In genomic region chr7:16633913-16634312, GRCm38 (mm10) we compare ENCODE assay signal across 19 mouse cellular contexts. TPM values are rescaled to one million over a fixed set of nuclear protein-coding genes. Genes with fewer than 3 reads are reported as not detected.
DNase-seq lines count a peak whose midpoint lies in the region; ATAC-seq and TF ChIP-seq lines count a peak whose summit lies in the region.
"Not testable (repeated sequence)": the region's sequence is repeated elsewhere in the genome, so short reads cannot be mapped to it uniquely, and the experiment has no call there.
"Had no signal": no experiment of that assay in that cellular context is flagged by ENCODE, and none has a peak within 500 bp of the region (broad histone marks: within the 10 kb centered on the region; RNA-seq: fewer than 3 reads in every experiment).

No protein-coding gene starts in this region.

- H3K36me3 ChIP-seq in embryonic facial prominence, embryonic 10.5 days (replicated peaks); forebrain, embryonic 15.5 days; hindbrain, postnatal 0 days (ENCODE audit: insufficient read depth, low read length); kidney, embryonic 16.5 days (ENCODE audit: insufficient read depth, low read length); lung, embryonic 14.5 days (ENCODE audit: insufficient read depth); midbrain, embryonic 13.5 days: not testable (repeated sequence)

- not testable (repeated sequence) for H3K4me3 ChIP-seq in embryonic facial prominence, embryonic 10.5 days; forebrain, embryonic 15.5 days; hindbrain, postnatal 0 days (ENCODE audit: low read length); kidney, embryonic 16.5 days (ENCODE audit: low read length); lung, embryonic 14.5 days (ENCODE audit: low read depth, low read length); midbrain, embryonic 13.5 days (replicated peaks)

- H3K4me2 ChIP-seq in forebrain, embryonic 15.5 days (replicated peaks); hindbrain, postnatal 0 days (ENCODE audit: low read depth, low read length); kidney, embryonic 16.5 days (replicated peaks; ENCODE audit: low read depth, low read length); lung, embryonic 14.5 days; midbrain, embryonic 13.5 days (replicated peaks): not testable (repeated sequence)

- ATAC-seq in forebrain, embryonic 15.5 days (replicated peaks) = 0 out of 2 replicates have a peak, but pooled peaks have one; percentile 38
- 0 out of 2 replicates have a peak, but pooled peaks have one; percentile 13 for ATAC-seq in hindbrain, postnatal 0 days
- 0 out of 2 replicates have a peak, but pooled peaks have one; percentile 46 for ATAC-seq in kidney, embryonic 16.5 days (ENCODE audit: low FRiP score, low TSS enrichment)
- ATAC-seq in lung, embryonic 14.5 days (ENCODE audit: insufficient read depth) = peak; percentile 71; the same call in 1 of the 2 replicates
- ATAC-seq in midbrain, embryonic 13.5 days = peak; percentile 46; the same call in 1 of the 2 replicates

- not testable (repeated sequence) for H3K27ac ChIP-seq in embryonic facial prominence, embryonic 10.5 days (replicated peaks); forebrain, embryonic 15.5 days (replicated peaks); hindbrain, postnatal 0 days; kidney, embryonic 16.5 days (ENCODE audit: low read length); lung, embryonic 14.5 days (ENCODE audit: low read depth); midbrain, embryonic 13.5 days

- H3K27me3 ChIP-seq in embryonic facial prominence, embryonic 10.5 days (replicated peaks; ENCODE audit: low read depth, poor library complexity, severe bottlenecking); forebrain, embryonic 15.5 days; hindbrain, postnatal 0 days (ENCODE audit: insufficient read depth, low read length); kidney, embryonic 16.5 days (ENCODE audit: insufficient read depth, low read length); lung, embryonic 14.5 days (ENCODE audit: insufficient read depth, low read length); midbrain, embryonic 13.5 days: not testable (repeated sequence)

- TF ChIP-seq CTCF in hindbrain, postnatal 0 days (IDR thresholded peaks at IDR 0.05; ENCODE audit: low read depth); lung, embryonic 14.5 days (IDR thresholded peaks at IDR 0.05; ENCODE audit: low read depth): not testable (repeated sequence)

- not testable (repeated sequence) for H3K9ac ChIP-seq in forebrain, embryonic 15.5 days (replicated peaks); hindbrain, postnatal 0 days (replicated peaks; ENCODE audit: low read length); kidney, embryonic 16.5 days (replicated peaks; ENCODE audit: low read length); lung, embryonic 14.5 days; midbrain, embryonic 13.5 days (replicated peaks)

- not testable (repeated sequence) for H3K4me1 ChIP-seq in embryonic facial prominence, embryonic 10.5 days; forebrain, embryonic 15.5 days; hindbrain, postnatal 0 days (ENCODE audit: insufficient read depth, low read length); kidney, embryonic 16.5 days (ENCODE audit: insufficient read depth, low read length); lung, embryonic 14.5 days (ENCODE audit: insufficient read depth); midbrain, embryonic 13.5 days (replicated peaks)

- H3K9me3 ChIP-seq in embryonic facial prominence, embryonic 10.5 days; forebrain, embryonic 15.5 days; hindbrain, postnatal 0 days (ENCODE audit: low read length); kidney, embryonic 16.5 days (ENCODE audit: low read length); lung, embryonic 14.5 days (ENCODE audit: low read depth, low read length); midbrain, embryonic 13.5 days: not testable (repeated sequence)

- DNase-seq in CD4-positive, CD25-positive, alpha-beta regulatory T cell, adult 2 months (ENCODE audit: low read depth, low spot score) = peak; percentile 80
- peak; percentile 35 for DNase-seq in embryonic facial prominence, embryonic 10.5 days (ENCODE audit: low spot score)
- DNase-seq in hindbrain, postnatal 0 days (ENCODE audit: low spot score) = not testable (repeated sequence)
- peak; percentile 50 for DNase-seq in lung, embryonic 14.5 days

- WGBS in embryonic facial prominence, embryonic 10.5 days = 19% methylated on average over 10 of the region's 10 CpGs
- WGBS in forebrain, embryonic 15.5 days = 14% methylated on average over 10 of the region's 10 CpGs
- 11% methylated on average over 10 of the region's 10 CpGs for WGBS in hindbrain, postnatal 0 days
- 13% methylated on average over 10 of the region's 10 CpGs for WGBS in kidney, embryonic 16.5 days
- 11% methylated on average over 10 of the region's 10 CpGs for WGBS in lung, embryonic 14.5 days
- 10% methylated on average over 10 of the region's 10 CpGs for whole genome bisulfite sequencing in midbrain, embryonic 13.5 days

RNA-seq across cellular contexts. Expression of gene Arhgap35, which starts 19.1 kb away (rescaled TPM):
- 32.4 and 32.6 TPM in 2 replicates for polyA plus RNA-seq in embryonic facial prominence, embryonic 10.5 days (2016; fragmentation: Nextera tagmentation; extraction: Ambion mirVana)
- polyA plus RNA-seq in forebrain, embryonic 15.5 days (2015; fragmentation: Nextera tagmentation; extraction: Ambion mirVana) = 37.5 and 38.9 TPM in 2 replicates
- 131 and 146 TPM in 2 replicates for total RNA-seq in hindbrain, postnatal 0 days (2014; rRNA removed)
- polyA plus RNA-seq in hindbrain, postnatal 0 days (2015; fragmentation: Nextera tagmentation; extraction: Ambion mirVana) = 21.2 and 24.8 TPM in 2 replicates
- 17.3 and 18.9 TPM in 2 replicates for polyA plus RNA-seq in kidney, embryonic 16.5 days (2015; fragmentation: Nextera tagmentation; extraction: Ambion mirVana)
- polyA plus RNA-seq in lung, embryonic 14.5 days (2014; fragmentation: Nextera tagmentation; extraction: Ambion mirVana) = 29.6 and 30.5 TPM in 2 replicates
- polyA plus RNA-seq in midbrain, embryonic 13.5 days (2015; fragmentation: Nextera tagmentation; extraction: Ambion mirVana) = 32.4 and 34.0 TPM in 2 replicates

RNA-seq across cellular contexts. Expression of gene Ceacam15, which starts 41.6 kb away (rescaled TPM):
- polyA plus RNA-seq in embryonic facial prominence, embryonic 10.5 days (2016; fragmentation: Nextera tagmentation; extraction: Ambion mirVana) = not detected in 2 replicates
- polyA plus RNA-seq in forebrain, embryonic 15.5 days (2015; fragmentation: Nextera tagmentation; extraction: Ambion mirVana) = not detected in 2 replicates
- not detected in 2 replicates for total RNA-seq in hindbrain, postnatal 0 days (2014; rRNA removed)
- polyA plus RNA-seq in hindbrain, postnatal 0 days (2015; fragmentation: Nextera tagmentation; extraction: Ambion mirVana) = not detected in 2 replicates
- not detected in 2 replicates for polyA plus RNA-seq in kidney, embryonic 16.5 days (2015; fragmentation: Nextera tagmentation; extraction: Ambion mirVana)
- not detected in 2 replicates for polyA plus RNA-seq in lung, embryonic 14.5 days (2014; fragmentation: Nextera tagmentation; extraction: Ambion mirVana)
- not detected in 2 replicates for polyA plus RNA-seq in midbrain, embryonic 13.5 days (2015; fragmentation: Nextera tagmentation; extraction: Ambion mirVana)
- total RNA-seq: adrenal gland, postnatal 14 days; gastrocnemius, postnatal 36 days; layer of hippocampus, adult 2 months; left cerebral cortex, adult 18-20 months had no signal
- polyA plus RNA-seq: C2C12; cerebellum, adult 2 months; hindbrain, embryonic 13.5 days; limb, embryonic 10.5 days; lung, adult 2 months; myocyte; spleen, adult 2 months; stomach, postnatal 0 days had no signal

Comparison
In these comparisons a context has a peak if more than half of its experiments do, and no peak if none do; other contexts are left out.
1. ATAC-seq: peak in every context shown above with its lines; median percentile 71 in lung, embryonic 14.5 days; 46 in kidney, embryonic 16.5 days; 46 in midbrain, embryonic 13.5 days; 38 in forebrain, embryonic 15.5 days; 13 in hindbrain, postnatal 0 days.